Mouse (Mus musculus) embryonic stem cell, embryonic (primary cell): ENCODE measurements around the gene Gm4450.
"Not testable (repeated sequence)": the region's sequence is repeated elsewhere in the genome, so short reads cannot be mapped to it uniquely, and the experiment has no call there.

Source experiments
- CTCF ChIA-PET, 4 experiments: fragments of 300-600 bp in 2 of 4; fragments of 350-600 bp in 2 of 4; sonication (Branson Sonifier 250); formaldehyde crosslinking; loops; one replicate each; lab custom pipeline; 2022; ENCODE audit warnings: inconsistent platforms in 2 of 4; lab: Charles Lee
- POLR2A ChIA-PET, 4 experiments: fragments of 300-600 bp in 2 of 4; fragments of 350-600 bp in 2 of 4; sonication (Branson Sonifier 250); formaldehyde crosslinking; loops; one replicate each; lab custom pipeline; 2022; ENCODE audit warnings: antibody characterized with exemption in 4 of 4, inconsistent platforms in 1 of 4; lab: Charles Lee

Gm4450 gene

GRCm38 (mm10) chr3:98457026-98457425, at the start of gene Gm4450:
TSS of gene Gm4450 (minus strand) at chr3:98457126.
- POLR2A ChIA-PET, CTCF ChIA-PET: not testable (repeated sequence)

GRCm38 (mm10) chr3:98497401-98497800, 40.5 kb upstream of the Gm4450 start:
- CTCF ChIA-PET, POLR2A ChIA-PET: not testable (repeated sequence)

- POLR2A ChIA-PET, CTCF ChIA-PET: not testable (repeated sequence)
These were observed 39.8 kb upstream of the Gm4450 start for GRCm38 (mm10) chr3:98496762-98497161.

- CTCF ChIA-PET, POLR2A ChIA-PET: not testable (repeated sequence)
These were observed 38.1 kb upstream of the Gm4450 start for GRCm38 (mm10) chr3:98495055-98495454.

- CTCF ChIA-PET, POLR2A ChIA-PET: not testable (repeated sequence)
These were observed 37.3 kb upstream of the Gm4450 start for GRCm38 (mm10) chr3:98494184-98494583.

- CTCF ChIA-PET, POLR2A ChIA-PET: not testable (repeated sequence)
These were observed 14.6 kb upstream of the Gm4450 start for GRCm38 (mm10) chr3:98471499-98471898.

- CTCF ChIA-PET, POLR2A ChIA-PET: not testable (repeated sequence)
These were observed 14.1 kb upstream of the Gm4450 start for GRCm38 (mm10) chr3:98471057-98471456.

- POLR2A ChIA-PET, CTCF ChIA-PET: not testable (repeated sequence)
These were observed 12.4 kb upstream of the Gm4450 start for GRCm38 (mm10) chr3:98469323-98469722.

GRCm38 (mm10) chr3:98453786-98454185, 3.1 kb downstream of the Gm4450 start:
- POLR2A ChIA-PET = not testable (repeated sequence)
- CTCF ChIA-PET = interaction anchor here in 1 of 4 experiments (0.6 kb wide), 1 partner anchor 105 kb away, joined by 7 read pairs; no protein-coding TSS in a partner anchor

- POLR2A ChIA-PET = not testable (repeated sequence)
- CTCF ChIA-PET = interaction anchor here in 1 of 4 experiments (0.7 kb wide), 2 partner anchors 95 to 173 kb away, joined by 5 to 6 read pairs; no protein-coding TSS in a partner anchor
These were observed 13.0 kb downstream of the Gm4450 start for GRCm38 (mm10) chr3:98443924-98444323.

- CTCF ChIA-PET = interaction anchor here in 2 of 4 experiments (0.7 to 1.6 kb wide), 2 partner anchors 95 to 216 kb away, joined by 6 read pairs; no protein-coding TSS in a partner anchor
- POLR2A ChIA-PET = not testable (repeated sequence)
These were observed 13.7 kb downstream of the Gm4450 start for GRCm38 (mm10) chr3:98443149-98443779.

- POLR2A ChIA-PET = not testable (repeated sequence)
- CTCF ChIA-PET = interaction anchor here in 2 of 4 experiments (0.6 to 1.6 kb wide), 3 partner anchors 215 to 268 kb away, joined by 3 to 6 read pairs (median 3); no protein-coding TSS in a partner anchor
These were observed 14.7 kb downstream of the Gm4450 start for GRCm38 (mm10) chr3:98442245-98442644.

- ChIA-PET POLR2A (no interaction called here), CTCF (interaction anchor here in 1 of 4 experiments (0.6 kb wide), 1 partner anchor 1597 kb away, joined by 3 read pairs; no protein-coding TSS in a partner anchor)
These were observed 21.9 kb downstream of the Gm4450 start for GRCm38 (mm10) chr3:98435030-98435429.

- CTCF ChIA-PET = interaction anchor here in 1 of 4 experiments (0.6 kb wide), 1 partner anchor 1596 kb away, joined by 3 read pairs; no protein-coding TSS in a partner anchor
- POLR2A ChIA-PET = interaction anchor here in 1 of 4 experiments (0.6 kb wide), 1 partner anchor 637 kb away, joined by 3 read pairs; no protein-coding TSS in a partner anchor
These were observed 22.7 kb downstream of the Gm4450 start for GRCm38 (mm10) chr3:98434088-98434816.

- POLR2A ChIA-PET = interaction anchor here in 3 of 4 experiments (0.6 to 1.9 kb wide), 4 partner anchors 46 to 202 kb away, joined by 3 to 5 read pairs (median 4); partner anchors contain the start of gene Zfp697 (in 1 of the 3)
- CTCF ChIA-PET = interaction anchor here in 1 of 4 experiments (1.3 kb wide), 1 partner anchor 46 kb away, joined by 4 read pairs; the partner anchor contains the start of gene Zfp697
These were observed 27.9 kb downstream of the Gm4450 start for GRCm38 (mm10) chr3:98428928-98429525.

- CTCF ChIA-PET = interaction anchor here in 1 of 4 experiments (1.3 kb wide), 1 partner anchor 46 kb away, joined by 4 read pairs; the partner anchor contains the start of gene Zfp697
- POLR2A ChIA-PET = interaction anchor here in 2 of 4 experiments (0.9 to 1.9 kb wide), 5 partner anchors 46 to 202 kb away, joined by 3 to 5 read pairs (median 3); partner anchors contain the start of gene Zfp697 (in 1 of the 2)
These were observed 28.5 kb downstream of the Gm4450 start for GRCm38 (mm10) chr3:98428449-98428775.

GRCm38 (mm10) chr3:98427600-98428448, 29.1 kb downstream of the Gm4450 start:
- ChIA-PET CTCF (interaction anchor here in 1 of 4 experiments (1.3 kb wide), 1 partner anchor 45 kb away, joined by 4 read pairs; the partner anchor contains the start of gene Zfp697), POLR2A (interaction anchor here in 3 of 4 experiments (0.6 to 1.9 kb wide), 6 partner anchors 45 to 201 kb away, joined by 3 to 5 read pairs (median 3); partner anchors contain the start of gene Zfp697 (in 2 of the 3))

- CTCF ChIA-PET = interaction anchor here in 1 of 4 experiments (1.3 kb wide), 1 partner anchor 45 kb away, joined by 4 read pairs; the partner anchor contains the start of gene Zfp697
- POLR2A ChIA-PET = interaction anchor here in 1 of 4 experiments (1.4 kb wide), 1 partner anchor 77 kb away, joined by 3 read pairs; no protein-coding TSS in a partner anchor
These were observed 29.7 kb downstream of the Gm4450 start for GRCm38 (mm10) chr3:98427260-98427599.
